Mouse (Mus musculus): ENCODE data around the gene Ess2. TPM values are rescaled to one million over a fixed set of nuclear protein-coding genes. Genes with fewer than 3 reads are reported as not detected.

The Ess2 gene
- polyA plus RNA-seq, 1 experiment from 2014 or later, result 48.9 TPM

DNA sequence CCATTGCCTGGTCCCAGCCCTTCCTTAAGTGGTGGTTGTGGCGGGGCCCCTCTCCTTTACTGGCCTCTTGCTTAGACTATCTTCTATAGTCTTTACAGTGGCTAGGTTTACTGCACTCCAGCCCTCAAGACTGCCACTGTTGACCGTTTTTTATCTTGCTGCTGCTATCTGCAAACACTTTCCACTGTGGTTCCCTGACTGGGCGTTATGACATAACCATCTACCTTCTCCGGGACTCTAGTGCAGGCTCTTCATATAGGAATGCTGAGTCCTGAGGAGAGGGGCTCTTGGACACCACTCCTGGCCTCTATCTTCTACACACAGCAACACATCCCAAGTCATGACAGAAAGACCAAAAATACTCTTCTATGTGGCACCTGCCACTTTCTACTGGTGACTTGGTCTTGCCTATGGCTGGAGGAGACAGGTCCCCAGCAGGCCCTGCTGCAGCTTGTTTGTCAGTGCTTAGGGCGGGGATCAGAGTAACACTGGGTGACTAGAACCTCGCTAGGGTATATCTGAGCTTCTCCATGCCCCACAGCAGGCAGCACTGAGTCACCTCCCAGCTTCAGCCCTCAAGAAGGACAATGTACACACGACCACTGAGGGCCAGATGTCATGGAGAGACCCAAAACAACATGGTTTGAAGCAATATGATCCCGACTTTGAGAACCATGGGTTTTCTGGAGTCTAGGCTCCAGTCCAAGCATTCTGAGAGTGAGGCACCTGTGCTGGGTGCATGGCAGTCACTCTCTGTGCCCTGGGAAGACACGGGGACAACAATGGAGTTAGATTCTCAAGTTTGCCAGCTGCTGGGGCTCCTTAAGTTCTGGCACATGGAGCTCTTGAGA is 22.7 kb upstream of the Ess2 start:
- H3K36me3 ChIP-seq (ENCODE audit: poor library complexity, severe bottlenecking), result no peaks in the 10 kb centered on the region

DNA sequence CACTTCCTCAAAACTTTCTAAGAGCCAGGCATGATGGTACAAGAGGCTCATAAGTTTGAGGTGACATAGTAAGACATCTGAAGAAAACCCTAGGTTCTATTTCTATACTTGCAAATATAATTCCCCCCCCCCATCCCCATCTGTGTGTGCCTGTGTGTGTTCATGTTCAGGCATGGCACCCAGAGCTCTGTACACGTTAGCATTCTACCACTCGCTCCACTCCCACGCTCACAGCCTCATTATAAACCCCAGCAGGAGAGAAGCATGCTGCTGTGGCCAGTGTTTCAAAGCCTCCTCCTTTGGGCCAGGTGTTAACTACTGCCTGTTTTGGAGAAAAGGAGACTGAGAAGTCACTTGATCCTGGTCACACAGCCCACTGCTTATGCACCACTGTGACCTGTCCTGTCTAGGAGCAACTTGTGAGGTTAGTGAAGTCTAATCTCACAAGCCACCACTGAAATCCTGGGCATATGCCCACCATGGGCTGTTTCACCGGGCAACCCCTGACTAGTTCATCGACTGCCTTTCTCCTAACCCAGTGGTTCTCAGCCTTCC is 20.8 kb upstream of the Ess2 start:
- Histone ChIP-seq H3K4me3 (no peak overlapping the region), H3K4me1 (peaks cover 9% of the 10 kb centered on the region), H3K9me3 (replicated peaks) (no peaks in the 10 kb centered on the region), H3K4me2 (no peak overlapping the region), H3K9ac (no peak overlapping the region), H3K36me3 (ENCODE audit: poor library complexity, severe bottlenecking) (no peaks in the 10 kb centered on the region), H3K27me3 (peaks cover 29% of the 10 kb centered on the region), H3K27ac (no peak overlapping the region)
- WGBS, result 73% methylated on average over 5 of the region's 5 CpGs
- no peak for ATAC-seq

More for the DNA sequence above, 22.7 kb upstream of the Ess2 start:
- Histone ChIP-seq H3K27ac (no peak overlapping the region), H3K9me3 (replicated peaks) (no peaks in the 10 kb centered on the region), H3K9ac (no peak overlapping the region), H3K27me3 (peaks cover 38% of the 10 kb centered on the region), H3K4me3 (no peak overlapping the region), H3K4me2 (no peak overlapping the region), H3K4me1 (peaks cover 5% of the 10 kb centered on the region)
- 71% methylated on average over 9 of the region's 9 CpGs for WGBS
- no peak for ATAC-seq

DNA sequence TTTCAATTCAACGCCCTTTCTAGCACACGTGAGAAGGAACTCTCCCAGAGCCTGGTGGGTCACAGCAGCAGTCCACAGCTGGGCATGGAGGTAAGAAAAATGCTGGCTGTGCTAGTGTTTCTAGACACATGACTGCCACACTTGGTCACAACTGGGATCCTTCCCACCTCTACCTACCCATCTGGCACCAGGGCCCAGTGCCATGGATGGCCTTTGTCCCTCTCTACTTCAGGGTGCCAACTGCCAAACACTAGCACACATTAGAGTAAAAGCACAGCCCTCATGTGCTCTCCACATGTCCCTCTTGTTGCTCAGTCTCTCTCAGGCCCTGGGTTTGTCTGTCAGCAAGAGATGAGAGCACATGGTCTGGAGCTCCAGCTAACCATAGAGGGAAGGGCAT is 18.5 kb upstream of the Ess2 start:
- H3K9me3 ChIP-seq (replicated peaks), result no peaks in the 10 kb centered on the region
- H3K27me3 ChIP-seq, result peaks cover 20% of the 10 kb centered on the region
- no peak overlapping the region for H3K4me2 ChIP-seq
- no peak for ATAC-seq
- H3K4me3 ChIP-seq, result no peak overlapping the region
- H3K27ac ChIP-seq, result no peak overlapping the region
- H3K9ac ChIP-seq, result no peak overlapping the region
- peaks cover 20% of the 10 kb centered on the region for H3K36me3 ChIP-seq (ENCODE audit: poor library complexity, severe bottlenecking)
- H3K4me1 ChIP-seq, result peaks cover 20% of the 10 kb centered on the region
- 37% methylated on average over 2 of the region's 2 CpGs for WGBS

DNA sequence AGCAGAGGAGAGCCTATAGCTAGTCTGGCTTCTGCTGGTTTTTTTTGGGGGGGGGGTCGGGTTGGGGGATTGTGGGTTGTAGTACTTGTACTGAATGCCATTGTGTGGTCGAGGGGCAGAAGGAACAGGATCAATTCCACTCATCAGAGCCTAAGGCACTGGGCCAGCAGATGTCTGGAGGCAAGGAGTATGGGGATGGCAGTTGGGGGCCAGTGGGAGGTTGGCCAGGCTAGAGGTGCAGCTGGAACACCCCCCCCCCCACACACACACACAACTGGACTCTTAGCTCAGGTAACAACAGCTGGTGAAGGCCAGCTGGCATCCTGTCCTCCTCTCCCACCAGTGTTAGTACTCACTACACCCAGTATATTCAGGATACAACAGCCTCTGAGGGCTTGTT is 18.1 kb upstream of the Ess2 start:
- peaks cover 20% of the 10 kb centered on the region for H3K36me3 ChIP-seq (ENCODE audit: poor library complexity, severe bottlenecking)
- peak overlapping the region; percentile 93; the same call in 1 of the 2 replicates for H3K4me2 ChIP-seq
- 0% methylated on average over 2 of the region's 2 CpGs for WGBS
- ATAC-seq, result no peak
- no peaks in the 10 kb centered on the region for H3K9me3 ChIP-seq (replicated peaks)
- no peak overlapping the region for H3K9ac ChIP-seq
- H3K27me3 ChIP-seq, result peaks cover 16% of the 10 kb centered on the region
- H3K4me1 ChIP-seq, result peaks cover 20% of the 10 kb centered on the region
- H3K4me3 ChIP-seq, result no peak overlapping the region
- peak overlapping the region; percentile 77; the same call in 1 of the 2 replicates for H3K27ac ChIP-seq

DNA sequence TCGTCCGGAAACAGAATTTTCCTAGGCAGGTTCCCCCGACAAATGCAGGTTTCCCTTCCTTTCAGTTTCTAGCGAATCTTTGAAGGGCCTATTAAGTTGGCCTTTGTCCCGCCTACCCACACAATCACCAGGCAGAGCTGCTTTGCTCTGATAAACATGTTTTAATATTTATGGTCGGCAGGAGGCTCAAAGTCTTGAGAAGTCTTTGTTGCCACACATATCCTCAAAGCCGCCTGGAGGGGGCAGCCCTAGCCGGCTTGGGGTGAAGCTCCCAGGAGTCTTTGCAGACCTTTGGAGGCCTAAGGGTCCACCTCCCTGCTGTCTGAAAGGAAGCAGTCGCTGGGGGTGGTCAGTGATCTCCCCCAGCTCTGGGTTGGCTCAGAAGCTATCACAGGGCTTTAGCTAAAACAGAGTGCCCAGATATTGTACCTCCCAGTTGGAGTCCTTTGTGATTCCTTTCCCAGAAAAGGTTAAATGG is 17.5 kb upstream of the Ess2 start:
- peak; percentile 48 for ATAC-seq
- H3K4me2 ChIP-seq, result peak overlapping the region; percentile 93
- peak overlapping the region; percentile 89 for H3K9ac ChIP-seq
- H3K27ac ChIP-seq, result peak overlapping the region; percentile 77
- peaks cover 20% of the 10 kb centered on the region for H3K4me1 ChIP-seq
- H3K4me3 ChIP-seq, result peak overlapping the region; percentile 88
- peaks cover 20% of the 10 kb centered on the region for H3K36me3 ChIP-seq (ENCODE audit: poor library complexity, severe bottlenecking)
- no peaks in the 10 kb centered on the region for H3K9me3 ChIP-seq (replicated peaks)
- under 1% methylated on average over 9 of the region's 9 CpGs for WGBS
- H3K27me3 ChIP-seq, result peaks cover 14% of the 10 kb centered on the region

DNA sequence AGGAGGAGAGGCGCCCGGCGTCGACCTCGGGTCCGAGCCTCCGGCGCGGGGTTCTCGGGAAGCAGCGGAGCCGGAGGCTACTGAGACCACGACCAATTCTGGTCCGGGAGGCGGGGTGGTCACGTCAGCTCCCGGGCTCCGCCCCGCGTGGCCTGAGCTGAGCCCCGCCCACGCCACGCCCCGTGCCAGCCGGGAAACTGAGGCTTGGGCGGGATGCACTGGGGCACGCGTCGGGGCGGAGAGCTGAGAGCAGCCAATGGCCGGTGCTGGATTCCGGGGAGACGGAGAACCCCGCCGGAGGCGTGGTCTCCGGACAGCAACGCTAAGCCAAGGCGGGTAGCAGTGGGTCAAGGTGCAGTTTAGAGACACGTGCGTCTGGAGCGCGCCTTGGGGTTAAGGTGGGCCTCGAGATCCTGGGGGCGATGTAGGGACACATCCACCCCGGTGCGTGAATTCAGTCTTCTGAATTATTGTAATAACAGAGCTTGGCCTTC is 17.0 kb upstream of the Ess2 start, which contains the start of gene Slc25a1:
Slc25a1 (minus strand) TSS at position 133 of the 494 bp plus-strand sequence.
- peak; percentile 83 for ATAC-seq
- H3K4me1 ChIP-seq, result peaks cover 23% of the 10 kb centered on the region
- peak within 1 kb of the TSS; percentile 77 for H3K27ac ChIP-seq
- peak within 1 kb of the TSS; percentile 93 for H3K4me2 ChIP-seq
- H3K27me3 ChIP-seq, result peaks cover 14% of the 10 kb centered on the region
- H3K9ac ChIP-seq, result peak within 1 kb of the TSS; percentile 89
- no peaks in the 10 kb centered on the region for H3K9me3 ChIP-seq (replicated peaks)
- peaks cover 20% of the 10 kb centered on the region for H3K36me3 ChIP-seq (ENCODE audit: poor library complexity, severe bottlenecking)
- H3K4me3 ChIP-seq, result peak within 1 kb of the TSS; percentile 88
- WGBS, result under 1% methylated on average over 47 of the region's 47 CpGs

DNA sequence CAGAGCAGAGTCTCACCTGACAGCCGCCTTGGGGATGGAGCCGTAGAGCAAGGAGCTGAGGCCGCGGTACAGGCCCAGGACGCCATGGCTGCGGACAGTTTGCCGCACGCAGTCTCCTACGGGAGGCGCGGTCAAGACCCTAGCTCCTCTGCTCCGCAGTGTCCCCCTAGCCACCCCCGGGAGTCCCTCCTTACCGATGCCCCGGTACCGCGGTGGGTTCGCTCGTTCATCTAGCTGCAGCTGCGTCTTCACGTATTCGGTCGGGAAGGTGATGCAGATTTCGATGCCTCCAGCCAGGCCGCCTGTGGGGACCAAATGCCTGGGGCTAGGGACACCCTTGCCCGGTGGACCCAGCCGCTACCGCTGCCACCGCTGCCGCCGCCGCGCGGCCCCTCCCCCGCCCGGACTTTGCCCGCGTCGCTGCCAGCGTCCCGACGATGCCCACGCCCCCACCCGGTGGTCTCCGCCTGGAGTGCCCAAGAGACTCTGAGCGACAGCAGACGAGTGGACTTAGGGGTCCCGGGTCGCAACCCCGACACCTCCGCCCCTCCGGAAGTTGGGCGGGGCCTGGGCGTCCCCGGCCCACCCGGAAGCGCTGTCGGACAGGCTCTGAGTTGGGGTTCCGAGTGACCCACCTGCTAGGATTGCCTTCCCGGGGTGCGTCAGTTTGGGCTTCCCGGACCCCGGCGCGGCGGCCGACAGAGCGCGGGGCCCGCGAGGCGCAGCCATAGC is 16.4 kb upstream of the Ess2 start:
- peak overlapping the region; percentile 93 for H3K4me2 ChIP-seq
- peaks cover 30% of the 10 kb centered on the region for H3K4me1 ChIP-seq
- H3K9ac ChIP-seq, result peak overlapping the region; percentile 89
- peak; percentile 52 for ATAC-seq
- H3K27me3 ChIP-seq, result peaks cover 13% of the 10 kb centered on the region
- peak overlapping the region; percentile 77 for H3K27ac ChIP-seq
- under 1% methylated on average over 69 of the region's 72 CpGs for WGBS
- H3K4me3 ChIP-seq, result peak overlapping the region; percentile 88
- no peaks in the 10 kb centered on the region for H3K9me3 ChIP-seq (replicated peaks)
- peaks cover 20% of the 10 kb centered on the region for H3K36me3 ChIP-seq (ENCODE audit: poor library complexity, severe bottlenecking)

DNA sequence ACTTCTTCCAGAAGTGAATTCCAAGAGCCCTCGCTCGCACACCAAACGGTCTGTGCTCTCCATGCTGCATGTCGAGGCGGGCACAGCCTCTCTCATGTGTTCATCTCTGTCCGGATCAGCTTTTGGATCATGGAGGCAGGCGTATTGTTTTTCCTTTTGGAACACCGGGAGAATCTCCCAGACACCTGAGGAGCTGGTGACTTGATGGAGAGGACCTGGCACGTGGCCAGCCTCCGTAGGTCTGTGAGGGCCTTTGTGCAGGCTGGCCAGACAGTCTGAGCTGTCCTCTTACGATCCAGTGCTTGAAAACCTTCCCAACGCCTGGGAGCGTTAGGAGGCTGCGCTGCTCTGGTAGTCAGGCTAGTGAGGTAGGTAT is 11.0 kb upstream of the Ess2 start:
- H3K4me1 ChIP-seq, result peaks cover 41% of the 10 kb centered on the region
- WGBS, result 1% methylated on average over 14 of the region's 14 CpGs
- peak overlapping the region; percentile 98 for H3K4me2 ChIP-seq
- peak overlapping the region; percentile 86 for H3K27ac ChIP-seq
- H3K4me3 ChIP-seq, result peak overlapping the region; percentile 79
- peaks cover 20% of the 10 kb centered on the region for H3K36me3 ChIP-seq (ENCODE audit: poor library complexity, severe bottlenecking)
- ATAC-seq, result peak; percentile 9; the same call in 1 of the 2 replicates
- peaks cover 22% of the 10 kb centered on the region for H3K27me3 ChIP-seq
- no peaks in the 10 kb centered on the region for H3K9me3 ChIP-seq (replicated peaks)
- H3K9ac ChIP-seq, result peak overlapping the region; percentile 91

DNA sequence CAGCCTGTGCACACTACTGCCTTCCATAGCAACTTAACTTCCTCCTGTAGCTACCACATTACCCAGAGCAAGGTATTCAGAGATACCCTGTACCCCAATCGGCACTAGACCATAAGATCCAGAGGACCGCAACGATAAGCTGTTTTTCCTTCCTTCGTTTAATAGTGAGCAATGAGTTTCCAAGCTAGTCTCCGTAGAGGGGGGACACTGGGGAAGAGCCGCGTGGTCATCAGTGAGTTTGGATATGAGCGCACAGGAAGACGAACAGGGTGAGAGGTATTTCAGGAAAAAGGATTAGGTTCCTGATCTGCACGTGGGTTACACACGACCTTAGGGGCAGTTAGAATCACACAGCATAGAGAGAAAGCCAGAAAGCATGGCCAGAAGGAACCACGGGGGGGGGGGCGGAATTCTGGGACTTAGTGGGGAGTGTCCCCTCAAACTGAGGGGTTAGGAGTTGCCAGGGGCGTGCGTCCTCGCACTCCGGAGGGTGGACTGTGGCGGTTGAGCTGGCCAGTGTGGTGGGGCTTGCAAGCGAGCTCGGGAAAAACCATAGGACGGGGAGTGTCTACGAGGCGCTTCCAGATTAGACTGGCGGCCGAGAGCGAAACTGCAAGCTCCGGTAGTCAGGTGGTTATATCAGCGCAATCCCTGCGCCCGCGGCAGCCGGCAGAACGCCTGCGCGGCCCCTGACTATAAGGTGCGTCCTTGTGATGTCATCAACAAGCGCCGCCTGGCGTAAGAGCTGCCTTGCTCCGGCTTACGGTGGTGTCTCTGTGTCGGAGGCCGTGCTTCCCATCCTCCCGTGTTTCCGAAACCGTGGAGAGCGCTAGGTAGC is 10.4 kb upstream of the Ess2 start:
- peak overlapping the region; percentile 86 for H3K27ac ChIP-seq
- H3K36me3 ChIP-seq (ENCODE audit: poor library complexity, severe bottlenecking), result peaks cover 20% of the 10 kb centered on the region
- WGBS, result 2% methylated on average over 47 of the region's 47 CpGs
- H3K4me2 ChIP-seq, result peak overlapping the region; percentile 98
- peak; percentile 97 for ATAC-seq
- peak overlapping the region; percentile 91 for H3K9ac ChIP-seq
- H3K4me3 ChIP-seq, result peak overlapping the region; percentile 79
- H3K4me1 ChIP-seq, result peaks cover 35% of the 10 kb centered on the region
- peaks cover 28% of the 10 kb centered on the region for H3K27me3 ChIP-seq
- no peaks in the 10 kb centered on the region for H3K9me3 ChIP-seq (replicated peaks)

DNA sequence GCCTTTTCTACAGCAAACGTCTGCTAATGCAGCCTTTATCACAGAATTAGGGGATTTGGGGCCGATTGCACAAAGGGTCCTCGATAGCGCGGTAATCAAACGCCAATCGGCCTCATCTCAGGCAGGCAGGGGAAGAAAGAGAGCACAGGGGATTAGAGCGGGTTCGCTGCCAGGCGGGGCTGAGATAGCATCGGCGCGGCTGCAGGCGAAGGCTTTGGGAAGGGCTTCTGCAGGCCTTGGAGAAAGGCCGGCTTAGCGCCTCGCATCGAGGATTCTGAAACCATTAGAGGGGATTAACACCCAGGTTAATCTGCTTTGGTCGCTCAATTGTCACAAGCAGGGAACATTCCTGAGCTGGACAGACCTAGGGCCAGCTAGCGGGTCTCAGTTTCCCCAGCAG is 9.4 kb upstream of the Ess2 start:
- Histone ChIP-seq H3K27me3 (peaks cover 38% of the 10 kb centered on the region), H3K9me3 (replicated peaks) (no peaks in the 10 kb centered on the region), H3K4me1 (peaks cover 29% of the 10 kb centered on the region), H3K4me3 (no peak overlapping the region), H3K36me3 (ENCODE audit: poor library complexity, severe bottlenecking) (peaks cover 10% of the 10 kb centered on the region), H3K4me2 (peak overlapping the region; percentile 98), H3K27ac (no peak overlapping the region), H3K9ac (peak overlapping the region; percentile 49)
- no peak for ATAC-seq
- WGBS, result 4% methylated on average over 20 of the region's 20 CpGs
